Mouse (Mus musculus): ENCODE measurements around the gene Eno1. TPM values are rescaled to one million over a fixed set of nuclear protein-coding genes. Genes with fewer than 3 reads are reported as not detected.

Gene Eno1
- total and polyA plus RNA-seq, 2 experiments from 2014 or later: 549 to 1,243 TPM

GRCm38 (mm10) chr4:150231871-150232270 is 4.7 kb upstream of the Eno1 start:
- no peak for DNase-seq (ENCODE audit: low spot score)
- peaks cover 19% of the 10 kb centered on the region for H3K4me1 ChIP-seq (ENCODE audit: insufficient read depth, low read length)
- no peak overlapping the region for H3K4me3 ChIP-seq (ENCODE audit: low read length)
- H3K9ac ChIP-seq (replicated peaks; ENCODE audit: low read length): no peak overlapping the region
- ATAC-seq: no peak
- no peak overlapping the region for H3K4me2 ChIP-seq (ENCODE audit: low read depth, low read length)
- H3K27ac ChIP-seq: no peak overlapping the region
- H3K9me3 ChIP-seq (ENCODE audit: low read length): no peaks in the 10 kb centered on the region
- H3K27me3 ChIP-seq (ENCODE audit: insufficient read depth, low read length): no peaks in the 10 kb centered on the region
- no peak for TF ChIP-seq CTCF (IDR thresholded peaks at IDR 0.05; ENCODE audit: low read depth)
- H3K36me3 ChIP-seq (ENCODE audit: insufficient read depth, low read length): no peaks in the 10 kb centered on the region
- 61% methylated on average over 8 of the region's 8 CpGs for whole genome bisulfite sequencing

- no peak for ATAC-seq
- no peak for TF ChIP-seq CTCF (IDR thresholded peaks at IDR 0.05; ENCODE audit: low read depth)
- Histone ChIP-seq H3K9ac (replicated peaks; ENCODE audit: low read length) (no peak overlapping the region), H3K36me3 (ENCODE audit: insufficient read depth, low read length) (no peaks in the 10 kb centered on the region), H3K9me3 (ENCODE audit: low read length) (no peaks in the 10 kb centered on the region), H3K4me3 (ENCODE audit: low read length) (no peak overlapping the region), H3K27me3 (ENCODE audit: insufficient read depth, low read length) (no peaks in the 10 kb centered on the region), H3K4me1 (ENCODE audit: insufficient read depth, low read length) (peaks cover 23% of the 10 kb centered on the region), H3K27ac (peak overlapping the region; percentile 65), H3K4me2 (ENCODE audit: low read depth, low read length) (no peak overlapping the region)
- DNase-seq (ENCODE audit: low spot score): peak; percentile 51
- WGBS: 32% methylated on average over 8 of the region's 8 CpGs
Observed at GRCm38 (mm10) chr4:150234599-150235327, 1.8 kb upstream of the Eno1 start.

GRCm38 (mm10) chr4:150235585-150235984 is 936 bp upstream of the Eno1 start:
- peak overlapping the region; percentile 65; the same call in 1 of the 2 replicates for H3K27ac ChIP-seq
- peaks cover 26% of the 10 kb centered on the region for H3K4me1 ChIP-seq (ENCODE audit: insufficient read depth, low read length)
- ATAC-seq: no peak
- H3K9ac ChIP-seq (replicated peaks; ENCODE audit: low read length): no peak overlapping the region
- H3K9me3 ChIP-seq (ENCODE audit: low read length): no peaks in the 10 kb centered on the region
- no peak for TF ChIP-seq CTCF (IDR thresholded peaks at IDR 0.05; ENCODE audit: low read depth)
- H3K36me3 ChIP-seq (ENCODE audit: insufficient read depth, low read length): no peaks in the 10 kb centered on the region
- H3K4me3 ChIP-seq (ENCODE audit: low read length): no peak overlapping the region
- H3K27me3 ChIP-seq (ENCODE audit: insufficient read depth, low read length): no peaks in the 10 kb centered on the region
- DNase-seq (ENCODE audit: low spot score): no peak
- H3K4me2 ChIP-seq (ENCODE audit: low read depth, low read length): no peak overlapping the region
- WGBS: 76% methylated on average over 4 of the region's 4 CpGs

GRCm38 (mm10) chr4:150236031-150236430 is 490 bp upstream of the Eno1 start:
- peaks cover 23% of the 10 kb centered on the region for H3K4me1 ChIP-seq (ENCODE audit: insufficient read depth, low read length)
- H3K9ac ChIP-seq (replicated peaks; ENCODE audit: low read length): 0 out of 2 replicates have a peak overlapping the region, but pooled peaks have one; percentile 72
- H3K27ac ChIP-seq: peak overlapping the region; percentile 96
- WGBS: 80% methylated on average over 8 of the region's 8 CpGs
- H3K4me2 ChIP-seq (ENCODE audit: low read depth, low read length): peak overlapping the region; percentile 94
- no peak for TF ChIP-seq CTCF (IDR thresholded peaks at IDR 0.05; ENCODE audit: low read depth)
- H3K36me3 ChIP-seq (ENCODE audit: insufficient read depth, low read length): peaks cover 2% of the 10 kb centered on the region; the same call in 1 of the 2 replicates
- DNase-seq (ENCODE audit: low spot score) (no peak), ATAC-seq (no peak)
- H3K4me3 ChIP-seq (ENCODE audit: low read length): peak overlapping the region; percentile 84; the same call in 1 of the 2 replicates
- no peaks in the 10 kb centered on the region for H3K27me3 ChIP-seq (ENCODE audit: insufficient read depth, low read length)
- no peaks in the 10 kb centered on the region for H3K9me3 ChIP-seq (ENCODE audit: low read length)

- DNase-seq (ENCODE audit: low spot score) (peak; percentile 20), ATAC-seq (no peak)
- Histone ChIP-seq H3K27me3 (ENCODE audit: insufficient read depth, low read length) (no peaks in the 10 kb centered on the region), H3K4me3 (ENCODE audit: low read length) (peak overlapping the region; percentile 84), H3K36me3 (ENCODE audit: insufficient read depth, low read length) (peaks cover 19% of the 10 kb centered on the region), H3K4me1 (ENCODE audit: insufficient read depth, low read length) (peaks cover 23% of the 10 kb centered on the region), H3K9me3 (ENCODE audit: low read length) (no peaks in the 10 kb centered on the region), H3K27ac (peak overlapping the region; percentile 96), H3K9ac (replicated peaks; ENCODE audit: low read length) (peak overlapping the region; percentile 72), H3K4me2 (ENCODE audit: low read depth, low read length) (peak overlapping the region; percentile 94)
- WGBS: 0% methylated on average over 21 of the region's 21 CpGs
- TF ChIP-seq CTCF (IDR thresholded peaks at IDR 0.05; ENCODE audit: low read depth): no peak
Observed at GRCm38 (mm10) chr4:150237636-150238361, 1.3 kb downstream of the Eno1 start.

- Histone ChIP-seq H3K27me3 (ENCODE audit: insufficient read depth, low read length) (no peaks in the 10 kb centered on the region), H3K36me3 (ENCODE audit: insufficient read depth, low read length) (peaks cover 22% of the 10 kb centered on the region), H3K4me1 (ENCODE audit: insufficient read depth, low read length) (peaks cover 23% of the 10 kb centered on the region), H3K9ac (replicated peaks; ENCODE audit: low read length) (peak overlapping the region; percentile 72), H3K4me3 (ENCODE audit: low read length) (peak overlapping the region; percentile 84), H3K27ac (peak overlapping the region; percentile 96; the same call in 1 of the 2 replicates), H3K9me3 (ENCODE audit: low read length) (no peaks in the 10 kb centered on the region), H3K4me2 (ENCODE audit: low read depth, low read length) (peak overlapping the region; percentile 94)
- ATAC-seq: no peak
- 6% methylated on average over 3 of the region's 3 CpGs for WGBS
- no peak for DNase-seq (ENCODE audit: low spot score)
- TF ChIP-seq CTCF (IDR thresholded peaks at IDR 0.05; ENCODE audit: low read depth): no peak
Observed at GRCm38 (mm10) chr4:150238433-150239086, 2.0 kb downstream of the Eno1 start.

Data from hindbrain, postnatal 0 days (tissue).